Mouse (Mus musculus) embryonic fibroblast, embryonic 13.5 days (primary cell): ENCODE measurements around the gene Ring1.

Experiments
- CTCF ChIP-seq: IDR thresholded peaks from 2 replicates; pipeline ENCODE4 v1.5.1; 2011; ENCODE audit warnings: mild to moderate bottlenecking, control low read depth, low read length, moderate library complexity, borderline replicate concordance; ENCODE audit not compliant: insufficient read depth
- POLR2A ChIP-seq: IDR thresholded peaks from 2 replicates; pipeline ENCODE4 v1.6.1; 2011; ENCODE audit warnings: low read depth, mild to moderate bottlenecking, control low read depth, low read length, moderate library complexity

DNA sequence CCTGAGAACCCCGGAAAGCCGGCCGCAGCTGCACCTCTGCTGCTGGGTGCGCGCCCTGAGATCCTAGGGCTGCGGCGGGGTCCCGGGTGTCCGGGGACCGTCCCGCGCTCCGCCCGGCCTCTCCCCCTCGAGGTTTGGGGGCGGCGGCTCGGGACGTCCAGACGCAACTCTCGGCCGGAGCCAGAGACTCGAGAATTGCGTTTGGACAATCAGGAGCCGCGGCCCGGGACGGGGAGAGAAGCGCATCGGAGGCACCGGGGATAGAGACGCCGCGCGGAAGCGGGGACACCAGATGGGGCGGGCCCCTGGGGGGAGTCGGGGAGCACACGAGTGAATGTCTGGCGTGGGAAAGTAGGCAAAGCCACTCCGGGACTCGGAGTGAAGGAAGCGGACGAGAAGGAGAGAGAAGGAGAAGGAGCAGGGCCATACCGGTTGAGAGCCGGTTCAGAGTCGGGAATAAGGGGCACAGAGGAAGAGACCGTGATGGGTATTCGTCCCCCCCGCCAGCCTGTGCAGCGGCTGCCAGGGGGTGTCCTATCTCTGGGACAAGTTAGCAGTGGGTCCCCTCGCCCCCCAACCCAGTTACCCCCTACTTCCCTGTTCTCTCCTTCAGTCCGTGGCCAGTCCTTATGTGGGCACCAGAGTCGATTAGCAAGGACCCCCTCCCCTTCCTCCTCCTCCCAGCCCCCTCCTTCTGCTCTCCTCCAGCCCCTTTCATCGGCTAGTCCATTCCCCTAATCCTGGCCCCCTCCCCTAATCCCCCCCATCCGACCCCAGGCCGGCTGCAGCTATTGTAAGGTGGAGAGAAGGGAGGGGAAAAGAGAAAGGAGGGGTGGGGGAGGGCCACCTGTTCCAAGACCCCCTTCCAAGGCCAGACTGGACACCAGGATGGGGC, 628 bp upstream of the Ring1 start:
- no peak for TF ChIP-seq CTCF
- 0 out of 2 replicates have a peak, but pooled peaks have one; percentile 25 for TF ChIP-seq POLR2A
